ENCODE assay signal across 11 mouse cellular contexts in the genomic region with DNA sequence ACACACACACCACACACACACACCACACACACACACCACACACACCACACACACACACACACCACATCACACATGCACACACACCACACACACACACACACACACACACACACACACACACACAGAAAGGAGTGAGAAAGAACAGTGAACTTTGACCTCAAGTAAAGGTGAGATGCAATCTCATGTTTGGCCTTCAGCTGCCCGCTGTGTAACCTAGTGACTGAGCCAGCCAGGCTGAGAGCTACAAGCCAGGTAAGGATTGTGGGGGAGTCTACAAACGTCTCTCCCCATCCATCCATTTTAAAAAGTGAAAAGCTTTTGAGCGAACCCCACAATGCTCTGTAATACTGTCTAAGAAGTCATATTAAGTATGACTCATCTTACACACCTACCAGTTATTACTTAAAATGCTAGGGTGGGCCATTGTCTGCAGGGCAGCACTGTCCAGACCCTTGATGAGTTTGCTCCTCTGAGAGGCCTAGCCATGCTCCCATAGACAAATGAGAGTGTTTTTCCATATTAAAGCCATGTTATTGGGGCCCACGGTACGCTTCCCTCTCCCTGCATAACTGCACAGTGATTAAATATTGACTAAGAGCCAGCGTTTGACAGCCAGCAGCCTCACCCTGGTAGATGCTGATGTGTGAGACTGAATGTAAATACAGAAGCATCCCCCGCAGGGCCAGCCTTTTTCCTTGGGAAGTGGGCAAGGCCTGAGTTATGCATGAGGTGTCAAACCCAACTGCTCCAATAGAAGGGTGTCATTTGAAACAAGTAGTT.
A peak's percentile ranks its signal among the peaks of the same experiment; 100 is the strongest.
DNase-seq lines count a peak whose midpoint lies in the region; ATAC-seq and TF ChIP-seq lines count a peak whose summit lies in the region.
"Had no signal": no experiment of that assay in that cellular context is flagged by ENCODE, and none has a peak within 500 bp of the region (broad histone marks: within the 10 kb centered on the region; RNA-seq: fewer than 3 reads in every experiment).

No protein-coding gene starts in this region.

- peak overlapping the region; percentile 62 for H3K27ac ChIP-seq in kidney, adult 2 months (ENCODE audit: insufficient read depth, low read depth, low read length)
- H3K27ac ChIP-seq in forebrain, embryonic 16.5 days (ENCODE audit: low read length): no peak overlapping the region
- no peak overlapping the region for H3K27ac ChIP-seq in kidney, embryonic 14.5 days (ENCODE audit: low read depth, low read length)
- peak overlapping the region; percentile 26; the same call in 1 of the 2 replicates for H3K27ac ChIP-seq in neural tube, embryonic 12.5 days
- H3K27ac ChIP-seq: limb, embryonic 13.5 days had no signal

- ATAC-seq in forebrain, embryonic 16.5 days: peak; percentile 79
- ATAC-seq in kidney, embryonic 14.5 days (ENCODE audit: low FRiP score, low TSS enrichment): 0 out of 2 replicates have a peak, but pooled peaks have one; percentile 32
- peak; percentile 88 for ATAC-seq in neural tube, embryonic 12.5 days (ENCODE audit: low FRiP score, low read depth)
- no peak for ATAC-seq in erythroid progenitor cell, adult 5-6 weeks (replicated peaks; ENCODE audit: low FRiP score, poor library complexity, severe bottlenecking)

- H3K9me3 ChIP-seq in forebrain, embryonic 16.5 days (ENCODE audit: control insufficient read depth, low read length): no peaks in the 10 kb centered on the region
- no peaks in the 10 kb centered on the region for H3K9me3 ChIP-seq in kidney, embryonic 14.5 days (ENCODE audit: control insufficient read depth, low read length)
- H3K9me3 ChIP-seq in neural tube, embryonic 12.5 days: no peaks in the 10 kb centered on the region
- H3K9me3 ChIP-seq: limb, embryonic 13.5 days had no signal

- H3K4me2 ChIP-seq in forebrain, embryonic 16.5 days (ENCODE audit: low read length): no peak overlapping the region
- no peak overlapping the region for H3K4me2 ChIP-seq in kidney, embryonic 14.5 days (replicated peaks; ENCODE audit: low read depth, low read length)
- H3K4me2 ChIP-seq in neural tube, embryonic 12.5 days (replicated peaks): no peak overlapping the region
- H3K4me2 ChIP-seq: limb, embryonic 13.5 days had no signal

- H3K36me3 ChIP-seq in kidney, adult 2 months (ENCODE audit: control insufficient read depth, insufficient read depth, low read length): no peaks in the 10 kb centered on the region
- H3K36me3 ChIP-seq in forebrain, embryonic 16.5 days (ENCODE audit: control insufficient read depth, insufficient read depth): no peaks in the 10 kb centered on the region
- no peaks in the 10 kb centered on the region for H3K36me3 ChIP-seq in kidney, embryonic 14.5 days (ENCODE audit: control insufficient read depth, insufficient read depth, low read length)
- no peaks in the 10 kb centered on the region for H3K36me3 ChIP-seq in neural tube, embryonic 12.5 days
- H3K36me3 ChIP-seq: limb, embryonic 13.5 days had no signal

- no peak for TF ChIP-seq CTCF in kidney, adult 2 months (conservative IDR thresholded peaks at IDR 0.05; ENCODE audit: insufficient read depth, insufficient read length, low read depth, low read length)

- H3K9ac ChIP-seq in forebrain, embryonic 16.5 days (replicated peaks; ENCODE audit: low read depth, low read length): no peak overlapping the region
- H3K9ac ChIP-seq in kidney, embryonic 14.5 days (ENCODE audit: low read depth, low read length): no peak overlapping the region
- no peak overlapping the region for H3K9ac ChIP-seq in neural tube, embryonic 12.5 days
- H3K9ac ChIP-seq: limb, embryonic 13.5 days had no signal

- no peak for TF ChIP-seq POLR2A in kidney, adult 2 months (IDR thresholded peaks at IDR 0.05; ENCODE audit: low read depth, low read length)

- WGBS in kidney, adult 2 months: 33% methylated on average over 7 of the region's 7 CpGs
- 35% methylated on average over 7 of the region's 7 CpGs for WGBS in forebrain, embryonic 16.5 days
- WGBS in kidney, embryonic 14.5 days: 65% methylated on average over 7 of the region's 7 CpGs
- 43% methylated on average over 7 of the region's 7 CpGs for WGBS in neural tube, embryonic 12.5 days

- H3K27me3 ChIP-seq in kidney, adult 2 months (replicated peaks; ENCODE audit: control insufficient read depth, insufficient read depth, low read length): no peaks in the 10 kb centered on the region
- no peaks in the 10 kb centered on the region for H3K27me3 ChIP-seq in forebrain, embryonic 16.5 days (replicated peaks; ENCODE audit: control insufficient read depth, insufficient read depth, low read length)
- H3K27me3 ChIP-seq in kidney, embryonic 14.5 days (ENCODE audit: control insufficient read depth, insufficient read depth, low read length): no peaks in the 10 kb centered on the region
- no peaks in the 10 kb centered on the region for H3K27me3 ChIP-seq in neural tube, embryonic 12.5 days (replicated peaks)
- H3K27me3 ChIP-seq: limb, embryonic 13.5 days had no signal

- H3K4me3 ChIP-seq in kidney, adult 2 months (ENCODE audit: insufficient read depth, low read depth, low read length): no peak overlapping the region
- no peak overlapping the region for H3K4me3 ChIP-seq in forebrain, embryonic 16.5 days (replicated peaks; ENCODE audit: low read length)
- H3K4me3 ChIP-seq in kidney, embryonic 14.5 days (ENCODE audit: low read length): no peak overlapping the region
- no peak overlapping the region for H3K4me3 ChIP-seq in neural tube, embryonic 12.5 days
- H3K4me3 ChIP-seq: limb, embryonic 13.5 days had no signal

- peaks cover 48% of the 10 kb centered on the region for H3K4me1 ChIP-seq in kidney, adult 2 months (ENCODE audit: control insufficient read depth, insufficient read depth, low read length)
- peaks cover 23% of the 10 kb centered on the region for H3K4me1 ChIP-seq in forebrain, embryonic 16.5 days (replicated peaks; ENCODE audit: control insufficient read depth, insufficient read depth, low read length)
- H3K4me1 ChIP-seq in kidney, embryonic 14.5 days (ENCODE audit: control insufficient read depth, insufficient read depth, low read length): 0 out of 2 replicates have a peak, but pooled peaks cover 3% of the 10 kb centered on the region
- H3K4me1 ChIP-seq in neural tube, embryonic 12.5 days: peaks cover 44% of the 10 kb centered on the region

- DNase-seq in kidney, adult 2 months: peak; percentile 59
- no peak for DNase-seq in kidney, adult 18-20 months
- DNase-seq in gastrocnemius, postnatal 4 days (ENCODE audit: low spot score in 2 of 2): no peak
- DNase-seq in cerebellum, adult 11-12 months: no peak
- DNase-seq: gastrocnemius, postnatal 14 days; heart, postnatal 36 days had no signal

Comparison
In these comparisons a context has a peak if more than half of its experiments do, and no peak if none do; other contexts are left out.
1. H3K27ac ChIP-seq: peak in kidney, adult 2 months (single experiment) and neural tube, embryonic 12.5 days (single experiment); none in forebrain, embryonic 16.5 days (single experiment) and kidney, embryonic 14.5 days (single experiment).